Mouse (Mus musculus): ENCODE results near the gene Tiam1. TPM values are rescaled to one million over a fixed set of nuclear protein-coding genes. Genes with fewer than 3 reads are reported as not detected.

The Tiam1 gene
- polyA plus RNA-seq, 1 experiment from 2014 or later, result 24.9 TPM

- Histone ChIP-seq H3K27me3 (ENCODE audit: control insufficient read depth, insufficient read depth, low read length) (no peaks in the 10 kb centered on the region), H3K4me3 (ENCODE audit: low read depth, low read length) (no peak overlapping the region), H3K4me1 (ENCODE audit: control insufficient read depth, insufficient read depth, low read length) (no peaks in the 10 kb centered on the region; the same call in 1 of the 2 replicates), H3K9ac (ENCODE audit: low read depth, low read length) (no peak overlapping the region), H3K27ac (ENCODE audit: low read depth, low read length) (no peak overlapping the region), H3K36me3 (ENCODE audit: control insufficient read depth, insufficient read depth, low read length) (no peaks in the 10 kb centered on the region), H3K9me3 (replicated peaks; ENCODE audit: control insufficient read depth, low read length) (no peaks in the 10 kb centered on the region), H3K4me2 (no peak overlapping the region)
- ATAC-seq (replicated peaks; ENCODE audit: insufficient number of reproducible peaks, low FRiP score, low TSS enrichment), result no peak
- WGBS (ENCODE audit: insufficient replicate concordance), result 79% methylated on average over 12 of the region's 12 CpGs
Observed at GRCm38 (mm10) chr16:90046494-90047158, 96.9 kb downstream of the Tiam1 start.

GRCm38 (mm10) chr16:90045611-90046010, 98.0 kb downstream of the Tiam1 start:
- Histone ChIP-seq H3K4me3 (ENCODE audit: low read depth, low read length) (no peak overlapping the region), H3K9ac (ENCODE audit: low read depth, low read length) (no peak overlapping the region), H3K27ac (ENCODE audit: low read depth, low read length) (no peak overlapping the region), H3K9me3 (replicated peaks; ENCODE audit: control insufficient read depth, low read length) (no peaks in the 10 kb centered on the region), H3K36me3 (ENCODE audit: control insufficient read depth, insufficient read depth, low read length) (no peaks in the 10 kb centered on the region), H3K4me1 (ENCODE audit: control insufficient read depth, insufficient read depth, low read length) (no peaks in the 10 kb centered on the region; the same call in 1 of the 2 replicates), H3K27me3 (ENCODE audit: control insufficient read depth, insufficient read depth, low read length) (no peaks in the 10 kb centered on the region), H3K4me2 (no peak overlapping the region)
- ATAC-seq (replicated peaks; ENCODE audit: insufficient number of reproducible peaks, low FRiP score, low TSS enrichment), result no peak
- 95% methylated on average over 8 of the region's 8 CpGs for WGBS (ENCODE audit: insufficient replicate concordance)

GRCm38 (mm10) chr16:90044004-90044754, 99.4 kb downstream of the Tiam1 start:
- Histone ChIP-seq H3K4me3 (ENCODE audit: low read depth, low read length) (no peak overlapping the region), H3K36me3 (ENCODE audit: control insufficient read depth, insufficient read depth, low read length) (no peaks in the 10 kb centered on the region), H3K27me3 (ENCODE audit: control insufficient read depth, insufficient read depth, low read length) (no peaks in the 10 kb centered on the region), H3K9ac (ENCODE audit: low read depth, low read length) (no peak overlapping the region), H3K4me1 (ENCODE audit: control insufficient read depth, insufficient read depth, low read length) (no peaks in the 10 kb centered on the region; the same call in 1 of the 2 replicates), H3K4me2 (peak overlapping the region; percentile 46), H3K27ac (ENCODE audit: low read depth, low read length) (no peak overlapping the region), H3K9me3 (replicated peaks; ENCODE audit: control insufficient read depth, low read length) (no peaks in the 10 kb centered on the region)
- 53% methylated on average over 21 of the region's 21 CpGs for WGBS (ENCODE audit: insufficient replicate concordance)
- ATAC-seq (replicated peaks; ENCODE audit: insufficient number of reproducible peaks, low FRiP score, low TSS enrichment), result no peak

GRCm38 (mm10) chr16:90042874-90043273, 100.7 kb downstream of the Tiam1 start:
- Histone ChIP-seq H3K4me1 (ENCODE audit: control insufficient read depth, insufficient read depth, low read length) (no peaks in the 10 kb centered on the region; the same call in 1 of the 2 replicates), H3K36me3 (ENCODE audit: control insufficient read depth, insufficient read depth, low read length) (no peaks in the 10 kb centered on the region), H3K27ac (ENCODE audit: low read depth, low read length) (no peak overlapping the region), H3K27me3 (ENCODE audit: control insufficient read depth, insufficient read depth, low read length) (no peaks in the 10 kb centered on the region), H3K9me3 (replicated peaks; ENCODE audit: control insufficient read depth, low read length) (no peaks in the 10 kb centered on the region), H3K4me2 (no peak overlapping the region), H3K4me3 (ENCODE audit: low read depth, low read length) (no peak overlapping the region), H3K9ac (ENCODE audit: low read depth, low read length) (no peak overlapping the region)
- WGBS (ENCODE audit: insufficient replicate concordance), result 90% methylated on average over 10 of the region's 10 CpGs
- ATAC-seq (replicated peaks; ENCODE audit: insufficient number of reproducible peaks, low FRiP score, low TSS enrichment), result no peak

- WGBS (ENCODE audit: insufficient replicate concordance), result 57% methylated on average over 10 of the region's 10 CpGs
- ATAC-seq (replicated peaks; ENCODE audit: insufficient number of reproducible peaks, low FRiP score, low TSS enrichment), result no peak
- no peaks in the 10 kb centered on the region for H3K9me3 ChIP-seq (replicated peaks; ENCODE audit: control insufficient read depth, low read length)
- no peak overlapping the region for H3K4me3 ChIP-seq (ENCODE audit: low read depth, low read length)
- H3K27ac ChIP-seq (ENCODE audit: low read depth, low read length), result no peak overlapping the region
- H3K4me2 ChIP-seq, result no peak overlapping the region
- no peaks in the 10 kb centered on the region; the same call in 1 of the 2 replicates for H3K4me1 ChIP-seq (ENCODE audit: control insufficient read depth, insufficient read depth, low read length)
- no peak overlapping the region for H3K9ac ChIP-seq (ENCODE audit: low read depth, low read length)
- H3K27me3 ChIP-seq (ENCODE audit: control insufficient read depth, insufficient read depth, low read length), result no peaks in the 10 kb centered on the region
- H3K36me3 ChIP-seq (ENCODE audit: control insufficient read depth, insufficient read depth, low read length), result no peaks in the 10 kb centered on the region
Observed at GRCm38 (mm10) chr16:90042386-90042785, 101.2 kb downstream of the Tiam1 start.

- no peak overlapping the region for H3K4me2 ChIP-seq
- no peaks in the 10 kb centered on the region for H3K9me3 ChIP-seq (replicated peaks; ENCODE audit: control insufficient read depth, low read length)
- no peaks in the 10 kb centered on the region for H3K27me3 ChIP-seq (ENCODE audit: control insufficient read depth, insufficient read depth, low read length)
- H3K4me1 ChIP-seq (ENCODE audit: control insufficient read depth, insufficient read depth, low read length), result no peaks in the 10 kb centered on the region; the same call in 1 of the 2 replicates
- 64% methylated on average over 8 of the region's 8 CpGs for WGBS (ENCODE audit: insufficient replicate concordance)
- no peaks in the 10 kb centered on the region for H3K36me3 ChIP-seq (ENCODE audit: control insufficient read depth, insufficient read depth, low read length)
- no peak overlapping the region for H3K27ac ChIP-seq (ENCODE audit: low read depth, low read length)
- ATAC-seq (replicated peaks; ENCODE audit: insufficient number of reproducible peaks, low FRiP score, low TSS enrichment), result no peak
- H3K4me3 ChIP-seq (ENCODE audit: low read depth, low read length), result no peak overlapping the region
- no peak overlapping the region for H3K9ac ChIP-seq (ENCODE audit: low read depth, low read length)
Observed at GRCm38 (mm10) chr16:90040771-90041364, 102.7 kb downstream of the Tiam1 start.

GRCm38 (mm10) chr16:90035595-90036110, 107.9 kb downstream of the Tiam1 start:
- H3K36me3 ChIP-seq (ENCODE audit: control insufficient read depth, insufficient read depth, low read length), result no peaks in the 10 kb centered on the region
- no peak overlapping the region for H3K4me2 ChIP-seq
- no peaks in the 10 kb centered on the region for H3K9me3 ChIP-seq (replicated peaks; ENCODE audit: control insufficient read depth, low read length)
- ATAC-seq (replicated peaks; ENCODE audit: insufficient number of reproducible peaks, low FRiP score, low TSS enrichment), result no peak
- no peaks in the 10 kb centered on the region for H3K27me3 ChIP-seq (ENCODE audit: control insufficient read depth, insufficient read depth, low read length)
- no peak overlapping the region for H3K9ac ChIP-seq (ENCODE audit: low read depth, low read length)
- WGBS (ENCODE audit: insufficient replicate concordance), result 91% methylated on average over 10 of the region's 10 CpGs
- H3K27ac ChIP-seq (ENCODE audit: low read depth, low read length), result no peak overlapping the region
- no peaks in the 10 kb centered on the region for H3K4me1 ChIP-seq (ENCODE audit: control insufficient read depth, insufficient read depth, low read length)
- H3K4me3 ChIP-seq (ENCODE audit: low read depth, low read length), result no peak overlapping the region

GRCm38 (mm10) chr16:90030355-90030754, 113.2 kb downstream of the Tiam1 start:
- ATAC-seq (replicated peaks; ENCODE audit: insufficient number of reproducible peaks, low FRiP score, low TSS enrichment), result no peak
- Histone ChIP-seq H3K9me3 (replicated peaks; ENCODE audit: control insufficient read depth, low read length) (no peaks in the 10 kb centered on the region), H3K9ac (ENCODE audit: low read depth, low read length) (no peak overlapping the region), H3K27ac (ENCODE audit: low read depth, low read length) (no peak overlapping the region), H3K27me3 (ENCODE audit: control insufficient read depth, insufficient read depth, low read length) (no peaks in the 10 kb centered on the region), H3K4me2 (no peak overlapping the region), H3K4me3 (ENCODE audit: low read depth, low read length) (no peak overlapping the region), H3K4me1 (ENCODE audit: control insufficient read depth, insufficient read depth, low read length) (no peaks in the 10 kb centered on the region), H3K36me3 (ENCODE audit: control insufficient read depth, insufficient read depth, low read length) (no peaks in the 10 kb centered on the region)
- 93% methylated on average over 14 of the region's 14 CpGs for WGBS (ENCODE audit: insufficient replicate concordance)
